Mouse (Mus musculus) thymus, adult 2 months (tissue): ENCODE measurements around the gene Itgb2l. TPM values are rescaled to one million over a fixed set of nuclear protein-coding genes. Genes with fewer than 3 reads are reported as not detected.
"Not testable (repeated sequence)": the region's sequence is repeated elsewhere in the genome, so short reads cannot be mapped to it uniquely, and the experiment has no call there.

Experiments
- DNase-seq: peaks from one replicate; pipeline ENCODE4 v3.0.0; 2021
- H3K27ac ChIP-seq: fragments of 200-500 bp; 2 replicates; pipeline ENCODE4 v1.5.1; 2012; ENCODE audit warnings: low read length, control low read depth; ENCODE audit not compliant: control insufficient read depth, insufficient read depth
- H3K27me3 ChIP-seq: fragments of 200-500 bp; 2 replicates; pipeline ENCODE4 v1.6.1; 2012; ENCODE audit warnings: mild to moderate bottlenecking, low read length, moderate library complexity, mixed read lengths; ENCODE audit not compliant: control insufficient read depth, insufficient read depth
- H3K36me3 ChIP-seq: fragments of 200-500 bp; 2 replicates; pipeline ENCODE4 v1.6.1; 2012; ENCODE audit warnings: mild to moderate bottlenecking, low read length, moderate library complexity; ENCODE audit not compliant: control insufficient read depth, insufficient read depth
- H3K4me1 ChIP-seq: fragments of 200-500 bp; replicated peaks from 2 replicates; pipeline ENCODE4 v1.6.1; 2012; ENCODE audit warnings: low read length; ENCODE audit not compliant: control insufficient read depth, insufficient read depth
- H3K4me3 ChIP-seq: fragments of 200-500 bp; 2 replicates; pipeline ENCODE4 v1.5.1; 2012; ENCODE audit warnings: mild to moderate bottlenecking, low read length, control low read depth, moderate library complexity; ENCODE audit not compliant: control insufficient read depth, insufficient read depth
- CTCF ChIP-seq: fragments of 200-500 bp; IDR thresholded peaks from 2 replicates; pipeline ENCODE4 v1.5.1; 2012; ENCODE audit warnings: mild to moderate bottlenecking, control low read depth, low read length, moderate library complexity, borderline replicate concordance; ENCODE audit not compliant: control insufficient read depth, poor library complexity, insufficient read depth; ENCODE audit errors: extremely low read depth
- POLR2A ChIP-seq: fragments of 200-500 bp; IDR thresholded peaks from 2 replicates; pipeline ENCODE4 v1.6.1; 2012; ENCODE audit warnings: mild to moderate bottlenecking, low read length, control low read depth, moderate library complexity; ENCODE audit not compliant: control insufficient read depth, poor library complexity, insufficient read depth; ENCODE audit errors: extremely low read depth
- WGBS: fragments of 180-500 bp; shearing (Covaris S2); methylation state at CpG from one replicate; pipeline ENCODE4 v1.1.7; 2018; 5-methylcytosine and 5-hydroxymethylcytosine counted together
- polyA plus RNA-seq: library from polyadenylated mRNA; depleted of rRNA; stranded (reverse); fragments of >200 nt; gene quantifications from 2 replicates; pipeline ENCODE4 v1.2.3, GENCODE M21; 2012

Gene Itgb2l
- polyA plus RNA-seq, 1 experiment, result 0.53 TPM

GRCm38 (mm10) chr16:96457612-96458011 lies 14.2 kb upstream of the Itgb2l start:
- no peak for TF ChIP-seq POLR2A
- no peak for TF ChIP-seq CTCF
- Histone ChIP-seq H3K27ac (no peak overlapping the region), H3K4me3 (no peak overlapping the region), H3K27me3 (no peaks in the 10 kb centered on the region), H3K36me3 (no peaks in the 10 kb centered on the region), H3K4me1 (no peaks in the 10 kb centered on the region)
- no peak for DNase-seq
- 92% methylated on average over 5 of the region's 5 CpGs for WGBS

GRCm38 (mm10) chr16:96454086-96454485 lies 10.7 kb upstream of the Itgb2l start:
- TF ChIP-seq CTCF (no peak), POLR2A (no peak)
- no peak for DNase-seq
- no peaks in the 10 kb centered on the region for H3K36me3 ChIP-seq
- H3K27ac ChIP-seq, result no peak overlapping the region
- H3K4me1 ChIP-seq, result no peaks in the 10 kb centered on the region
- H3K27me3 ChIP-seq, result no peaks in the 10 kb centered on the region
- no peak overlapping the region for H3K4me3 ChIP-seq

GRCm38 (mm10) chr16:96450871-96451270 lies 7.5 kb upstream of the Itgb2l start:
- not testable (repeated sequence) for H3K4me1 ChIP-seq, H3K27me3 ChIP-seq, H3K36me3 ChIP-seq, H3K4me3 ChIP-seq, H3K27ac ChIP-seq, DNase-seq
- 96% methylated on average over 15 of the region's 16 CpGs for whole genome bisulfite sequencing

GRCm38 (mm10) chr16:96441826-96442225 lies 1.6 kb downstream of the Itgb2l start:
- no peak for DNase-seq
- H3K27me3 ChIP-seq, result no peaks in the 10 kb centered on the region
- no peak for TF ChIP-seq CTCF
- no peak for TF ChIP-seq POLR2A
- 87% methylated on average over 3 of the region's 3 CpGs for WGBS
- H3K4me1 ChIP-seq, result no peaks in the 10 kb centered on the region
- H3K27ac ChIP-seq, result no peak overlapping the region
- no peaks in the 10 kb centered on the region for H3K36me3 ChIP-seq
- H3K4me3 ChIP-seq, result no peak overlapping the region

- Histone ChIP-seq H3K36me3 (no peaks in the 10 kb centered on the region), H3K27ac (no peak overlapping the region), H3K27me3 (no peaks in the 10 kb centered on the region), H3K4me1 (no peaks in the 10 kb centered on the region), H3K4me3 (no peak overlapping the region)
- DNase-seq, result no peak
- TF ChIP-seq POLR2A (no peak), CTCF (no peak)
- 96% methylated on average over 8 of the region's 8 CpGs for WGBS
Measured at GRCm38 (mm10) chr16:96440871-96441270, 2.5 kb downstream of the Itgb2l start.

GRCm38 (mm10) chr16:96439682-96440081 lies 3.7 kb downstream of the Itgb2l start:
- no peak overlapping the region for H3K4me3 ChIP-seq
- H3K36me3 ChIP-seq, result no peaks in the 10 kb centered on the region
- no peaks in the 10 kb centered on the region for H3K27me3 ChIP-seq
- 20% methylated on average over 4 of the region's 4 CpGs for WGBS
- no peak for DNase-seq
- no peak for TF ChIP-seq CTCF
- TF ChIP-seq POLR2A, result no peak
- H3K27ac ChIP-seq, result no peak overlapping the region
- no peaks in the 10 kb centered on the region for H3K4me1 ChIP-seq

- DNase-seq, result no peak
- no peak for TF ChIP-seq POLR2A
- no peak for TF ChIP-seq CTCF
- 97% methylated on average over 5 of the region's 5 CpGs for WGBS
- H3K27ac ChIP-seq, result no peak overlapping the region
- H3K36me3 ChIP-seq, result no peaks in the 10 kb centered on the region
- H3K4me1 ChIP-seq, result no peaks in the 10 kb centered on the region
- H3K27me3 ChIP-seq, result no peaks in the 10 kb centered on the region
- H3K4me3 ChIP-seq, result no peak overlapping the region
Measured at GRCm38 (mm10) chr16:96438946-96439345, 4.5 kb downstream of the Itgb2l start.
